ENCODE assay signal across 11 mouse cellular contexts in the genomic region with DNA sequence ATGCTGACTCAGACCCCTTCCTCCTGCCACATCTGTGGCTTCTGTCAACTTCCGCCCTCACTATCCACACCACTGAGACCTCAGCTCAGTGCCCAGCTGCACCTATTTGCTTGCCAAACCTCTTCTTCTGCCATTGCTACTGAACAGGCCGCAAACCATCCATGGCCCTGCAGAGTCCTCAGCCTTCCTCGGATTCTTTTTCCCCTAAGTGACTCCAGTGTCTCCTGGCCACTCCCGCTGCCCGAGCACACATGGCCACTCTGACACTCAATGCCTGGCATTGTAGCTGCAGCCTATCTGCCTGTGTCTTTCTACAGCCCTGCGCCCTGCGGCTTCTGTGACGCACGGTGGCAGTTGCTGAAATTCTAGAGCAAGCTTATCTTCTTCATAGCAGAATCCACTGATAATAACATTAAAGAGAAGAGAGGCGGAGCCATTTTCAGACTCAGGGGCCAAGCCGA.
A peak's percentile ranks its signal among the peaks of the same experiment; 100 is the strongest.
DNase-seq lines count a peak whose midpoint lies in the region; ATAC-seq lines count a peak whose summit lies in the region.
"Had no signal": no experiment of that assay in that cellular context is flagged by ENCODE, and none has a peak within 500 bp of the region (broad histone marks: within the 10 kb centered on the region; RNA-seq: fewer than 3 reads in every experiment).

No protein-coding gene starts in this region.

- no peak overlapping the region for H3K27ac ChIP-seq in forebrain, embryonic 11.5 days (ENCODE audit: low read depth, low read length)
- H3K27ac ChIP-seq in forebrain, embryonic 14.5 days (ENCODE audit: low read depth, low read length): no peak overlapping the region
- H3K27ac ChIP-seq in heart, embryonic 12.5 days (ENCODE audit: poor library complexity, severe bottlenecking): peak overlapping the region; percentile 64
- H3K27ac ChIP-seq in liver, embryonic 13.5 days: peak overlapping the region; percentile 73

- no peak overlapping the region for H3K9ac ChIP-seq in forebrain, embryonic 11.5 days (ENCODE audit: low read length)
- H3K9ac ChIP-seq in forebrain, embryonic 14.5 days (ENCODE audit: low read length): no peak overlapping the region
- no peak overlapping the region for H3K9ac ChIP-seq in heart, embryonic 12.5 days
- H3K9ac ChIP-seq in liver, embryonic 13.5 days: no peak overlapping the region
- H3K9ac ChIP-seq: limb, embryonic 15.5 days had no signal

- H3K4me1 ChIP-seq in forebrain, embryonic 11.5 days (replicated peaks; ENCODE audit: control insufficient read depth, insufficient read depth, low read length): peaks cover 4% of the 10 kb centered on the region; the same call in 1 of the 2 replicates
- peaks cover 13% of the 10 kb centered on the region for H3K4me1 ChIP-seq in forebrain, embryonic 14.5 days (ENCODE audit: control insufficient read depth, insufficient read depth, low read length)
- peaks cover 65% of the 10 kb centered on the region for H3K4me1 ChIP-seq in heart, embryonic 12.5 days (replicated peaks)
- peaks cover 78% of the 10 kb centered on the region for H3K4me1 ChIP-seq in liver, embryonic 13.5 days (replicated peaks)

- H3K27me3 ChIP-seq in forebrain, embryonic 11.5 days (ENCODE audit: control insufficient read depth, insufficient read depth, low read length): no peaks in the 10 kb centered on the region
- H3K27me3 ChIP-seq in forebrain, embryonic 14.5 days (replicated peaks; ENCODE audit: control insufficient read depth, insufficient read depth, low read length): no peaks in the 10 kb centered on the region
- H3K27me3 ChIP-seq in heart, embryonic 12.5 days (replicated peaks): no peaks in the 10 kb centered on the region
- no peaks in the 10 kb centered on the region for H3K27me3 ChIP-seq in liver, embryonic 13.5 days
- H3K27me3 ChIP-seq: limb, embryonic 15.5 days had no signal

- 86% methylated on average over 11 of the region's 11 CpGs for WGBS in forebrain, embryonic 11.5 days
- WGBS in forebrain, embryonic 14.5 days: 89% methylated on average over 11 of the region's 11 CpGs
- WGBS in heart, embryonic 12.5 days: 24% methylated on average over 11 of the region's 11 CpGs
- WGBS in liver, embryonic 13.5 days (ENCODE audit: insufficient replicate concordance): 12% methylated on average over 11 of the region's 11 CpGs

- DNase-seq in forebrain, embryonic 11.5 days (ENCODE audit: low spot score): peak; percentile 33
- no peak for DNase-seq in forebrain, embryonic 14.5 days (ENCODE audit: low spot score)
- peak; percentile 87 for DNase-seq in MEL-GATA-1-ER (ENCODE audit: extremely low read depth, low read depth)
- peak; percentile 47 for DNase-seq in liver, embryonic 13.5 days
- DNase-seq in cerebellum, adult 9-11 months: no peak
- DNase-seq in gastrocnemius, adult 18-20 months (ENCODE audit: low spot score): no peak
- no peak for DNase-seq in cerebellum, adult 11 months
- DNase-seq: cerebellum, postnatal 25 days; gastrocnemius, postnatal 14 days had no signal

- no peak overlapping the region for H3K4me3 ChIP-seq in forebrain, embryonic 11.5 days (ENCODE audit: low read depth, low read length)
- no peak overlapping the region for H3K4me3 ChIP-seq in forebrain, embryonic 14.5 days (ENCODE audit: low read depth, low read length)
- H3K4me3 ChIP-seq in heart, embryonic 12.5 days: no peak overlapping the region
- H3K4me3 ChIP-seq in liver, embryonic 13.5 days (replicated peaks): 0 out of 2 replicates have a peak overlapping the region, but pooled peaks have one; percentile 4
- H3K4me3 ChIP-seq: limb, embryonic 15.5 days had no signal

- H3K4me2 ChIP-seq in forebrain, embryonic 11.5 days (ENCODE audit: low read depth, low read length, severe bottlenecking): no peak overlapping the region
- H3K4me2 ChIP-seq in forebrain, embryonic 14.5 days (ENCODE audit: low read length): no peak overlapping the region
- H3K4me2 ChIP-seq in heart, embryonic 12.5 days: peak overlapping the region; percentile 35; the same call in 1 of the 2 replicates
- peak overlapping the region; percentile 52 for H3K4me2 ChIP-seq in liver, embryonic 13.5 days
- H3K4me2 ChIP-seq: limb, embryonic 15.5 days had no signal

- no peaks in the 10 kb centered on the region for H3K9me3 ChIP-seq in forebrain, embryonic 11.5 days (ENCODE audit: control insufficient read depth, low read length)
- no peaks in the 10 kb centered on the region for H3K9me3 ChIP-seq in forebrain, embryonic 14.5 days (replicated peaks; ENCODE audit: control insufficient read depth, low read length)
- H3K9me3 ChIP-seq in heart, embryonic 12.5 days (replicated peaks): no peaks in the 10 kb centered on the region
- no peaks in the 10 kb centered on the region for H3K9me3 ChIP-seq in liver, embryonic 13.5 days (replicated peaks)
- H3K9me3 ChIP-seq: limb, embryonic 15.5 days had no signal

- ATAC-seq in forebrain, embryonic 11.5 days (replicated peaks; ENCODE audit: low FRiP score): no peak
- ATAC-seq in forebrain, embryonic 14.5 days: no peak
- ATAC-seq in heart, embryonic 12.5 days (ENCODE audit: insufficient number of reproducible peaks, low FRiP score): peak; percentile 37; the same call in 1 of the 2 replicates
- peak; percentile 73 for ATAC-seq in liver, embryonic 13.5 days (ENCODE audit: low read depth)

- H3K36me3 ChIP-seq in forebrain, embryonic 11.5 days (ENCODE audit: control insufficient read depth, insufficient read depth, low read length): no peaks in the 10 kb centered on the region
- no peaks in the 10 kb centered on the region for H3K36me3 ChIP-seq in forebrain, embryonic 14.5 days (ENCODE audit: control insufficient read depth, insufficient read depth, low read length)
- H3K36me3 ChIP-seq in heart, embryonic 12.5 days: no peaks in the 10 kb centered on the region
- no peaks in the 10 kb centered on the region for H3K36me3 ChIP-seq in liver, embryonic 13.5 days
- H3K36me3 ChIP-seq: limb, embryonic 15.5 days had no signal

Comparison
In these comparisons a context has a peak if more than half of its experiments do, and no peak if none do; other contexts are left out.
1. DNase-seq: peak in forebrain, embryonic 11.5 days (single experiment), MEL-GATA-1-ER (single experiment) and liver, embryonic 13.5 days (single experiment); none in forebrain, embryonic 14.5 days (single experiment), cerebellum, adult 9-11 months (single experiment), gastrocnemius, adult 18-20 months (single experiment) and cerebellum, adult 11 months (single experiment).
2. ATAC-seq: peak in heart, embryonic 12.5 days (single experiment) and liver, embryonic 13.5 days (single experiment); none in forebrain, embryonic 11.5 days (single experiment) and forebrain, embryonic 14.5 days (single experiment).
3. H3K27ac ChIP-seq: peak in heart, embryonic 12.5 days (single experiment) and liver, embryonic 13.5 days (single experiment); none in forebrain, embryonic 11.5 days (single experiment) and forebrain, embryonic 14.5 days (single experiment).
4. H3K4me2 ChIP-seq: peak in heart, embryonic 12.5 days (single experiment) and liver, embryonic 13.5 days (single experiment); none in forebrain, embryonic 11.5 days (single experiment) and forebrain, embryonic 14.5 days (single experiment).